Mouse (Mus musculus) C2C12 (cell line): ENCODE data around the gene Olfr958.

Source experiments
- CEBPB ChIP-seq: IDR thresholded peaks from one replicate; pipeline ENCODE4 v1.6.1; 2011; ENCODE audit warnings: low read depth, mild to moderate bottlenecking, control low read depth, moderate library complexity
- CTCF ChIP-seq: IDR thresholded peaks from one replicate; pipeline ENCODE4 v1.5.1; 2011; ENCODE audit not compliant: control insufficient read depth, insufficient read depth, insufficient read length
- FOSL1 ChIP-seq: IDR thresholded peaks from one replicate; pipeline ENCODE4 v1.8.0; 2011; ENCODE audit warnings: mild to moderate bottlenecking, low read length; ENCODE audit not compliant: poor library complexity, insufficient read depth, severe bottlenecking
- MAX ChIP-seq: IDR thresholded peaks from one replicate; pipeline ENCODE4 v1.6.1; 2011; ENCODE audit warnings: mild to moderate bottlenecking, control low read depth
- MYOD1 ChIP-seq: IDR thresholded peaks from one replicate; pipeline ENCODE4 v1.6.1; 2011; ENCODE audit warnings: low read depth; ENCODE audit not compliant: control insufficient read depth, insufficient read length
- MYOG ChIP-seq: IDR thresholded peaks from one replicate; pipeline ENCODE4 v1.6.1; 2011; ENCODE audit not compliant: control insufficient read depth, insufficient read length; ENCODE audit errors: extremely low read depth
- USF1 ChIP-seq: IDR thresholded peaks from one replicate; pipeline ENCODE4 v1.6.1; 2011; ENCODE audit warnings: low read depth, mild to moderate bottlenecking, control low read depth, moderate library complexity

- TF ChIP-seq USF1 = no peak
- TF ChIP-seq CTCF = no peak
- no peak for TF ChIP-seq MAX
- no peak for TF ChIP-seq MYOG
- TF ChIP-seq FOSL1 = no peak
- no peak for TF ChIP-seq CEBPB
- no peak for TF ChIP-seq MYOD1
Measured at GRCm38 (mm10) chr9:39557529-39558348, 3.9 kb upstream of the Olfr958 start.
